Mouse (Mus musculus) megakaryocyte, embryonic 14.5 days (primary cell): ENCODE results near the gene Ptpro.

Experiments used
- FLI1 ChIP-seq: IDR thresholded peaks from 2 replicates; pipeline ENCODE4 v1.6.1; 2012; ENCODE audit warnings: low read length, inconsistent platforms, mixed read lengths
- GATA1 ChIP-seq: IDR thresholded peaks from 3 replicates; pipeline ENCODE4 v1.6.1; 2012; ENCODE audit warnings: mixed read lengths, low read length, inconsistent platforms, borderline replicate concordance

DNA sequence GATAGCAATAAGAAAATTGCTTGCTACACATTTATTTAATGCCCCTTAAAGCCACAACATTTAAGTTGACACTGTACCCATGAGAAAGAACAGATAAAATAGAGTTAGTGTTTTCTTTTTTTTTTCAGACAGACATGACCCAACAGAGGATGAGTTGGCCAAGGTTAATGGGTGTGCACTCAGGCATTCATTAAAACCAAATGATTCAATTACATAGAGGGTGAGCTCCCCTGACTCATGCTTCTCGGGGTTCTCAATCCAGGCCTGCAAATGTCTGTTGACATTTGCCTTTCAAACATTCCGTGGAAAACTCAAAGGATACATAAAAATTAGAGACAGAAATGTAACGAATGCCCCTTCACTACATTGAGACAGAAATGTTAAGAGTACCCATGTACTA, 79.7 kb downstream of the Ptpro start:
- no peak for TF ChIP-seq GATA1
- no peak for TF ChIP-seq FLI1
